Mouse (Mus musculus): ENCODE results near the gene Lmx1b. TPM values are rescaled to one million over a fixed set of nuclear protein-coding genes. Genes with fewer than 3 reads are reported as not detected.

The Lmx1b gene
- polyA plus RNA-seq, 1 experiment from 2014 or later = 0.85 TPM

GRCm38 (mm10) chr2:33664661-33665060 lies 24.4 kb upstream of the Lmx1b start:
- H3K36me3 ChIP-seq (replicated peaks) = no peaks in the 10 kb centered on the region
- DNase-seq (ENCODE audit: low spot score) = no peak
- H3K27ac ChIP-seq (replicated peaks) = peak overlapping the region; percentile 36
- no peaks in the 10 kb centered on the region for H3K9me3 ChIP-seq
- 81% methylated on average over 4 of the region's 4 CpGs for WGBS
- peaks cover 43% of the 10 kb centered on the region for H3K27me3 ChIP-seq (replicated peaks; ENCODE audit: low read depth, poor library complexity, severe bottlenecking)
- no peak overlapping the region for H3K4me3 ChIP-seq
- H3K4me1 ChIP-seq = peaks cover 49% of the 10 kb centered on the region

- Histone ChIP-seq H3K4me1 (peaks cover 16% of the 10 kb centered on the region), H3K27ac (replicated peaks) (no peak overlapping the region), H3K9me3 (no peaks in the 10 kb centered on the region), H3K36me3 (replicated peaks) (no peaks in the 10 kb centered on the region), H3K27me3 (replicated peaks; ENCODE audit: low read depth, poor library complexity, severe bottlenecking) (peaks cover 14% of the 10 kb centered on the region; the same call in 1 of the 2 replicates), H3K4me3 (peak overlapping the region; percentile 39)
- peak; percentile 64 for DNase-seq (ENCODE audit: low spot score)
- 10% methylated on average over 7 of the region's 7 CpGs for WGBS
These were observed 18.9 kb upstream of the Lmx1b start for GRCm38 (mm10) chr2:33659288-33659629.

DNA sequence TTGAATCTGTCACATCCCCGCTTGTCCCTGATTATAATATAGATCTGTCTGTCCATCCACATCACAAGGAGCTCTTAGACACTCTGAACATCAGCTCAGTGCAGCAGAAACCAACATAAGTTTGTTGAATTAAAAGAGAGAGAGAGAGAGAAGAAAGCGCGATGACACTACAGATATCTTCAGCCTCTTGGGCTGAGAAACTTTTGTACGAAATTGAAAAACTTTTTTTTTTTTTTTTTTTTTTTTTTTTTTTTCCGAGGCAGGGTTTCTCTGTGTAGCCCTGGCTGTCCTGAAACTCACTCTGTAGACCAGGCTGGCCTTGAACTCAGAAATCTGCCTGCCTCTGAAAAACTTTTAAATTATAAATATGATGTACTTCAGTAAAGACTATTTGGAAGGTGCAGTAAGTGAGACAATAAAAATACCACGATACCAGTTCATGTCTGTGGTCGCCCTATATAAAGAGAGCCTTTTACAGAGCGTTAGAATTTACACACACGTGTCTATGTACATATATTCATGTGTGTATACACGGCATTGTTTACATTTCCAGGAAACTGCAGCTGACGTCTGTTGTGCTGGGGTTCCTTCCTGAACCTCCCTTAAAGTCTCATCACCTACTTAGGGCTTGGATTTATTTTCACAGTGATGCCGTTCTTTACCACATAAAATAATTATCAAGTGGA lies 18.4 kb upstream of the Lmx1b start:
- no peak for DNase-seq (ENCODE audit: low spot score)
- WGBS = 51% methylated on average over 12 of the region's 12 CpGs
- Histone ChIP-seq H3K36me3 (replicated peaks) (no peaks in the 10 kb centered on the region), H3K4me3 (peak overlapping the region; percentile 39), H3K4me1 (peaks cover 16% of the 10 kb centered on the region), H3K27me3 (replicated peaks; ENCODE audit: low read depth, poor library complexity, severe bottlenecking) (peaks cover 8% of the 10 kb centered on the region; the same call in 1 of the 2 replicates), H3K27ac (replicated peaks) (no peak overlapping the region), H3K9me3 (no peaks in the 10 kb centered on the region)

GRCm38 (mm10) chr2:33652517-33653198 lies 12.3 kb upstream of the Lmx1b start:
- no peaks in the 10 kb centered on the region for H3K36me3 ChIP-seq (replicated peaks)
- H3K4me1 ChIP-seq = peaks cover 30% of the 10 kb centered on the region
- peaks cover 40% of the 10 kb centered on the region for H3K27me3 ChIP-seq (replicated peaks; ENCODE audit: low read depth, poor library complexity, severe bottlenecking)
- no peak overlapping the region for H3K27ac ChIP-seq (replicated peaks)
- no peaks in the 10 kb centered on the region for H3K9me3 ChIP-seq
- H3K4me3 ChIP-seq = no peak overlapping the region
- DNase-seq (ENCODE audit: low spot score) = no peak
- 82% methylated on average over 22 of the region's 22 CpGs for WGBS

- Histone ChIP-seq H3K4me1 (peaks cover 41% of the 10 kb centered on the region), H3K4me3 (no peak overlapping the region), H3K9me3 (no peaks in the 10 kb centered on the region), H3K27me3 (replicated peaks; ENCODE audit: low read depth, poor library complexity, severe bottlenecking) (peaks cover 73% of the 10 kb centered on the region), H3K27ac (replicated peaks) (peak overlapping the region; percentile 41), H3K36me3 (replicated peaks) (no peaks in the 10 kb centered on the region)
- 44% methylated on average over 3 of the region's 3 CpGs for WGBS
- DNase-seq (ENCODE audit: low spot score) = no peak
These were observed 9.1 kb upstream of the Lmx1b start for GRCm38 (mm10) chr2:33649371-33649770.

- DNase-seq (ENCODE audit: low spot score) = peak; percentile 72
- Histone ChIP-seq H3K27me3 (replicated peaks; ENCODE audit: low read depth, poor library complexity, severe bottlenecking) (peaks cover 78% of the 10 kb centered on the region), H3K4me1 (peaks cover 45% of the 10 kb centered on the region), H3K27ac (replicated peaks) (peak overlapping the region; percentile 48), H3K9me3 (no peaks in the 10 kb centered on the region), H3K36me3 (replicated peaks) (no peaks in the 10 kb centered on the region), H3K4me3 (no peak overlapping the region)
- 5% methylated on average over 4 of the region's 4 CpGs for WGBS
These were observed 8.6 kb upstream of the Lmx1b start for GRCm38 (mm10) chr2:33648894-33649293.

DNA sequence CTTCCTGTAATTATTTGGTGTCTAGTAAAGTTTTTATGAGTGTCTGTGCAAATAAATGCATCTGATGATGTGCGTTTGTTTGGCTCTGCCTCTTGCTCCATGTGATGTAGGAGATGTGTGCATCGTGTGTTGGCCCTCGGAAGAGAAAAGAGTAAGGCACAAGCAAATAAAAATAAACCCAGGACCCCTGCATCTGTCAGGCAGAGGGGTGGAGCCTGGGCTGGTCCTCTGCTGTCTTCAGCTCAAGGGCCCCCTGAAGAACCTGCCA lies 5.9 kb upstream of the Lmx1b start:
- H3K4me1 ChIP-seq = peaks cover 70% of the 10 kb centered on the region
- WGBS = 5% methylated on average over 3 of the region's 3 CpGs
- no peak for DNase-seq (ENCODE audit: low spot score)
- H3K9me3 ChIP-seq = no peaks in the 10 kb centered on the region
- no peaks in the 10 kb centered on the region for H3K36me3 ChIP-seq (replicated peaks)
- H3K4me3 ChIP-seq = no peak overlapping the region
- peaks cover 94% of the 10 kb centered on the region for H3K27me3 ChIP-seq (replicated peaks; ENCODE audit: low read depth, poor library complexity, severe bottlenecking)
- H3K27ac ChIP-seq (replicated peaks) = no peak overlapping the region

DNA sequence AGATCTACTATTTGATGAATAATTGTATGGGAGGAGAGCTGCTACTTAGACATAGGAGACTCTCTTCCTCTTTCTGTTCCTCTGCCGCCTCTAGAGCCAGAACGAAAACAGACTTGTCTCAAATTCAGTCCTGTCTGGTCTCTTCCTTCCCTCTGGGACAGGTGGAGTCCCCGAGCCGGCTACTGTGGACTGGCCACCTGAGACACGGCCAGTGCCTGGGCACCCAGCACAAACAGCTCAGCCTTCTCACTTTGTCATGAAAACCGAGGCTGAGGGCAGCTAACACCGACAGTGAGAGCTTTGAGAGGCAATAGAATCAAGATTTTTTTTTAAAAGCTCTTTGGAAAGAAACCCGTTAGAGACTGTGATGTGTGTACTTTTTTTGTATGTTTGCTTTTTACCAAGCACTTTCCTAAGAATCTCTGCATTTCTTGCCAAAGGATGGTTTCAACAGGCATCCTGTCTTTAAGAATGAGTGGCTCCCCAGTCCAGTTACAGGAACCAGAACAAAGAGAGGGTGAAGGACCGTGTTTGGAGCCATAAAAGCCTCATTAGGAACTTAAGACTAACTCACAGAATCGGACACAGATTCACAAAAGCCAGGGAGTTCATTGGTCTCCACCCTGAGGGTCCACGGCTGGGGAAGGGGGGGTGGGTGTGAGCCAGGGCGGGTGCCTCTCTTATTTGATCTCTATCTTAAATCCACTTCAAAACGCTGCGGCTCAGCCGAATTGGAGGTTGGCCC lies 5.4 kb upstream of the Lmx1b start:
- Histone ChIP-seq H3K9me3 (no peaks in the 10 kb centered on the region), H3K27ac (replicated peaks) (no peak overlapping the region), H3K36me3 (replicated peaks) (no peaks in the 10 kb centered on the region), H3K4me1 (peaks cover 74% of the 10 kb centered on the region), H3K4me3 (no peak overlapping the region), H3K27me3 (replicated peaks; ENCODE audit: low read depth, poor library complexity, severe bottlenecking) (peaks cover 99% of the 10 kb centered on the region)
- WGBS = 4% methylated on average over 15 of the region's 15 CpGs
- peak; percentile 54 for DNase-seq (ENCODE audit: low spot score)

- H3K9me3 ChIP-seq = no peaks in the 10 kb centered on the region
- 0 out of 2 replicates have a peak overlapping the region, but pooled peaks have one; percentile 60 for H3K4me3 ChIP-seq
- peaks cover 100% of the 10 kb centered on the region for H3K27me3 ChIP-seq (replicated peaks; ENCODE audit: low read depth, poor library complexity, severe bottlenecking)
- WGBS = 7% methylated on average over 50 of the region's 50 CpGs
- 0 out of 2 replicates have a peak overlapping the region, but pooled peaks have one; percentile 40 for H3K27ac ChIP-seq (replicated peaks)
- H3K36me3 ChIP-seq (replicated peaks) = no peaks in the 10 kb centered on the region
- peaks cover 81% of the 10 kb centered on the region for H3K4me1 ChIP-seq
- DNase-seq (ENCODE audit: low spot score) = peak; percentile 54
These were observed 3.7 kb upstream of the Lmx1b start for GRCm38 (mm10) chr2:33643721-33644713.

GRCm38 (mm10) chr2:33642650-33643458 lies 2.5 kb upstream of the Lmx1b start:
- 2% methylated on average over 42 of the region's 42 CpGs for WGBS
- H3K4me1 ChIP-seq = peaks cover 72% of the 10 kb centered on the region
- no peaks in the 10 kb centered on the region for H3K36me3 ChIP-seq (replicated peaks)
- H3K27me3 ChIP-seq (replicated peaks; ENCODE audit: low read depth, poor library complexity, severe bottlenecking) = peaks cover 100% of the 10 kb centered on the region
- DNase-seq (ENCODE audit: low spot score) = peak; percentile 89
- H3K27ac ChIP-seq (replicated peaks) = peak overlapping the region; percentile 71
- no peaks in the 10 kb centered on the region for H3K9me3 ChIP-seq
- H3K4me3 ChIP-seq = peak overlapping the region; percentile 60

- under 1% methylated on average over 41 of the region's 41 CpGs for WGBS
- Histone ChIP-seq H3K9me3 (no peaks in the 10 kb centered on the region), H3K4me3 (peak overlapping the region; percentile 60), H3K27me3 (replicated peaks; ENCODE audit: low read depth, poor library complexity, severe bottlenecking) (peaks cover 100% of the 10 kb centered on the region), H3K27ac (replicated peaks) (peak overlapping the region; percentile 71), H3K4me1 (peaks cover 70% of the 10 kb centered on the region), H3K36me3 (replicated peaks) (no peaks in the 10 kb centered on the region)
- DNase-seq (ENCODE audit: low spot score) = peak; percentile 74
These were observed 1.7 kb upstream of the Lmx1b start for GRCm38 (mm10) chr2:33641859-33642571.

Measured in embryonic facial prominence, embryonic 10.5 days (tissue).